Mouse (Mus musculus): Measurements from ENCODE around the gene Pou4f1. TPM values are rescaled to one million over a fixed set of nuclear protein-coding genes. Genes with fewer than 3 reads are reported as not detected.
"Not testable (repeated sequence)": the region's sequence is repeated elsewhere in the genome, so short reads cannot be mapped to it uniquely, and the experiment has no call there.

Pou4f1 gene
- total RNA-seq (2021), result 1 to 10 TPM; 1.4 to 2.1 TPM
- long read RNA-seq, experiment 1, partial matches to known transcripts, result 0 of 1 reads
- long read RNA-seq, experiment 1, other reads (novel, unspliced or antisense), result 1 of 1 reads
- long read RNA-seq, experiment 2, partial matches to known transcripts, result 1 of 2 reads
- long read RNA-seq, experiment 2, other reads (novel, unspliced or antisense), result 1 of 2 reads

DNA sequence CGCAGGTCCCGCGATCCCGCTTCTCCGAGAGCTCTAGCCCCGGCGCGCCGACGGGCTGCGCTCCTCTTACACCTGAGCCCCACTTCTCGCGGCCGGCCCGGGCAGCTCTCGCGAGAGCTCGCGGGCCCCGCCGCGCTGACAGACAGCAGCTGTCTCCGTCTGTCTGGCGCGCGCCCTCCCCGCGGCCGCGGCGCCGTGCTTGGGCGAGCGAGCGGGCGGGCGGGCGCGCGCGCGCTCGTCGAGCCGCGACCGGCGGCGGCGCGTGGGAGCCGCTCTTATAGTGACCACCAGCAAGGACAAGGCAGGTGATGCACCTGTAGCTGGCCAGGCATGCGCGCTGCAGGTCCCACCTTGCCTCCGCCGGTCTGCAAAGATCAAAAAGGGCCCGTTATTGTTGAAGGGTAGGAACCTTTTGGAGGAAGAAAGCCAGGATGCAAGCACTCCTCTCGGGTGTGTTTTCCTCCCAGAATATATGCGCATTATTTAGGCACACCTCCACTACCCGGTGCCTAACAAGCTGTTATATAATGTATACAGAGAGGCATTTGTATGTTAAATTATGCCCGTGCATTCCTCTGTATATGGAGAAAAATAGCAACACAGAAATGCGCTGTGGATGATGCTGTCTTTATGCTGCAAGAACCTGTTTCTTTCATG, at the start of gene Pou4f1:
Pou4f1 (minus strand) TSS at position 34 of the 657 bp plus-strand sequence.
- intact Hi-C loops (cut with DNase I; ENCODE audit: low total_unique reads), result no loop called here
- peak; percentile 73 for DNase-seq

DNA sequence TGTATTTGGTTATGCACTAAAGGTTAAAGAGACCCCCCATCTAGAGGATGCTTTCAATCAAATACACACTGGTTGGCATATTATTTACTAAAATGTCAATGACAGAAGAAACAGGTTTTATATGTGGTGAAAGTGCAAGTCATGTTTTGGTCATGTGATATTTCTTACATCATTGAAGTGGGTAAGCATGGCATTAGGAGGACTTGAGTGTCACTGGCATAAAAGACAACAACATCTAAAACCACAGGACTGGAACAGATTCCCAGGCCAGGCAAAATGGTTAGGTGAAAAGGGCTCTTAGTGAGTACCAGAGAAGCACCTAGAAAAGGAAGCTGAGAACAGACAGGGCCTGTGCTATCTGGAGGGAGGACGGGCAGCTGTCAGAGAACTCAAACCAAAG, 43.9 kb upstream of the Pou4f1 start:
- DNase-seq, result no peak
- intact Hi-C loops (cut with DNase I; ENCODE audit: low total_unique reads), result no loop called here

- intact Hi-C loops (cut with DNase I; ENCODE audit: low total_unique reads); DNase-seq: not testable (repeated sequence)
These were observed 35.0 kb upstream of the Pou4f1 start for GRCm38 (mm10) chr14:104502761-104503160.

DNA sequence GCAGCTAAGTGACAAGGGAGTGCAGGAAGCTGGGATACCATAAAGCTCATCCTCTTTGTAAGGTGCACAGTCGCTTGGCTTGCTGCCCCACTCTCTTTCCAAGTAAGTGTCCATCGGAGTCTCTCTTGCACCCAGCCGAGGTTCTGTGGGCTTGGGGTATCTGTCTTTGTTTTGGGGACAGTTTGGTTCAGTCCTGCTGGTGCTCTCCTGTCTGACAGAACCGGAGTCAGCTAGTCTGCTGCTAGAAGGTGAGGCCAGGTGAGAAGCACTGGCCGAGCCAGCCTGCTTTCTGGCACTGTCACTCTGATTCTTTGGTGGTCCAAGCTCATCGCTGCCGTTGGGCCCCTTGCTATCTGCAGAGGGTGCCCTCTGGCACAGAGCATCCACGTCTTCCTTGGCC, 12.0 kb upstream of the Pou4f1 start:
- intact Hi-C loops (cut with DNase I; ENCODE audit: low total_unique reads), result no loop called here

DNA sequence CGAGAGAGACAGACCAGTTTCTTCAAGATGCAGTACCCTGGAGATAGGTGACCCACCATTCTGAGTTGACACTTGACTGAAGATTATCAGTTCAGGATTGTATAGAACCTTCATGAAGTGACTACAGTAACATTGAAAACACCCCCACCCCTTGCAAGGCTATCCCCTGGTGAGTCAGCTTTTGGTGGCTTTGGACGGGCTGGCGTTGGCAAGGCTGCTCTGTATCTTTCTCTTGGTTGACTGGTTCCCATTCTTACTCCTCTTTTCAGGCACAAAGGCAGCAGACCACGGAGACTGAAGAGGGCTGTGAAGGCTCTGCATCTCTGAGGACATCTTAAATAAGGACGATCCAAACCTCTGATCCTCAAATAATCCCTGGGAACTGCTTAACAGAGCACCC, 10.8 kb upstream of the Pou4f1 start:
- intact Hi-C loops (cut with DNase I; ENCODE audit: low total_unique reads), result no loop called here
- no peak for DNase-seq

More for the DNA sequence above, 12.0 kb upstream of the Pou4f1 start:
- no peak for DNase-seq

- DNase-seq, result no peak
- intact Hi-C loops (cut with DNase I; ENCODE audit: low total_unique reads), result no loop called here
These were observed 9.8 kb upstream of the Pou4f1 start for GRCm38 (mm10) chr14:104477616-104478015.

DNA sequence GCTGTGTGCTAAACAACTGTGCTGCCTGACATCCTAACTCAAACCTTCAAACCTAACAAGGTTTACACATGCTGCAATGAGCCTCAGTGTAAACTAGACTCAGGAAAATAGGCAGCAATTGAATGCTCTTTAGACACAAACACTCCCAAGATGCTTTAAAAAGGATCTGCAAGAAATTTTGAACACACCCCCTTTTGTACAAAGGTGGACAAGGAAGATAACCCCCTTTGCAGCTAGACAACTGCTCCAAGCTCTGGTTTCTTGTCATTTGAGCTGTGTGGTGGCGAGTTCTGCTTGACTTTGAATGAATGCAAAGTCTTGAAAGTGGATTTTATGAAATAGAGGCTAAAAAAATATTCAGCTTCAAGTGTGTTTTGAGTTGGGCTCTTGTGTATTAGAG, 7.6 kb upstream of the Pou4f1 start:
- intact Hi-C loops (cut with DNase I; ENCODE audit: low total_unique reads), result no loop called here
- DNase-seq, result no peak

- intact Hi-C loops (cut with DNase I; ENCODE audit: low total_unique reads), result no loop called here
- DNase-seq, result no peak
These were observed 798 bp upstream of the Pou4f1 start for GRCm38 (mm10) chr14:104468623-104468970.

DNA sequence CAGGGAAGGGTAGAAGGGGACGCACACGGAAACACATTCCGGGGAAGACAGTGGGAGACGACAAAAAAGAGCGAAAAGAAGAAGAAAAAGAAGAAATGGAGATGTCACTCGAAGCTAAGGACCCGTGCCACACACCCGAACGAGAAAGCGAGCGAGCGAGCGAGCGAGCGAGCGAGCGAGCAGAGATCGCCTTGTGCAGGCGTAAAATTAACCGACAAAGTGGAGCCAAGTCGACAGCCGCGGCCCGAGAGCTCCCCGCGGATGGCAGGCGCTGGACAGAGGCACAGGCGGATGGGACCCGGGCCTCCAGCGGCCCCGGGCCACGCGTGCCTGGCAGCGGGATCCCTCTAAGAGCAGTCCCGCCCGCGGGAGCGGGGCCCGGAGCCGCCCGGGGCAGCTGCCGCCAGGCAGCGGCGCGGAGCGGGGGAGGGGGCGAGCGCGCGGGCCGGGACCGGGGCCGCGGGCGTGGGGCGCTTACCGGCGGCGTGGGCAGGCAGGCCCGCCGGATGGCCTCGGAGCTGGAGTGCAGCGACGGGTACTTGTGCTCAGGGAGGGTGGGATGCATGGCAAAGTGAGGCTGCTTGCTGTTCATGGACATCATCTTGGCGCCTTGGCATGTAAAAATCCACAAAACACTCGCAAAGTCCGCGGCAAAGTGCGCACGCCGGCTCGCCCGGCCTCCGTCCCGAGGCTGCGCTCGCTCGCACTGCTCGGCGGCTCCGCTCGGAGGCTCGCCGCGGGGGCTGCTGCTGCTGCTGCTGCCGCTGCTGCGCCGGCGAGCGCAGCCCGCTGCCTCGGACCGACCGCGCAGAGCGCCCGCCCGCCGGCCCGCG, 450 bp downstream of the Pou4f1 start:
- no peak for DNase-seq
- intact Hi-C loops (cut with DNase I; ENCODE audit: low total_unique reads), result no loop called here

DNA sequence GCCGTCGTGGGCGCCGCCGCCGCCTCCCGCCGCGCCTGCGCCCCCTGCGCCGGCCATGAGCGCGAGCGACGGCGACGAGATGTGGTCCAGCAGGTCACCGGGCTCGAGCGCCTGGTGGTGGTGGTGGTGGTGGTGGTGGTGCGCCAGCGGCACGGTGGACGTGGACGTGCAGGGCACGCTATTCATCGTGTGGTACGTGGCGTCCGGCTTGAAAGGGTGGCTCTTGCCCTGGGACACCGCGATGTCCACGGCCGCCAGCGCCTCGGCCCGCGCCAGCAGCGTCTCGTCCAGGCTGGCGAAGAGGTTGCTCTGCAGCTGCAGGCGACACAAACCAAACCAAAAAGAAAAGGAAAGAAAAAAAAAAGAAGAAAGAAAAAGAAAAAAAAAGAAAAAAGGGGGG, 1.2 kb downstream of the Pou4f1 start:
- intact Hi-C loops (cut with DNase I; ENCODE audit: low total_unique reads), result no loop called here
- DNase-seq, result no peak

DNA sequence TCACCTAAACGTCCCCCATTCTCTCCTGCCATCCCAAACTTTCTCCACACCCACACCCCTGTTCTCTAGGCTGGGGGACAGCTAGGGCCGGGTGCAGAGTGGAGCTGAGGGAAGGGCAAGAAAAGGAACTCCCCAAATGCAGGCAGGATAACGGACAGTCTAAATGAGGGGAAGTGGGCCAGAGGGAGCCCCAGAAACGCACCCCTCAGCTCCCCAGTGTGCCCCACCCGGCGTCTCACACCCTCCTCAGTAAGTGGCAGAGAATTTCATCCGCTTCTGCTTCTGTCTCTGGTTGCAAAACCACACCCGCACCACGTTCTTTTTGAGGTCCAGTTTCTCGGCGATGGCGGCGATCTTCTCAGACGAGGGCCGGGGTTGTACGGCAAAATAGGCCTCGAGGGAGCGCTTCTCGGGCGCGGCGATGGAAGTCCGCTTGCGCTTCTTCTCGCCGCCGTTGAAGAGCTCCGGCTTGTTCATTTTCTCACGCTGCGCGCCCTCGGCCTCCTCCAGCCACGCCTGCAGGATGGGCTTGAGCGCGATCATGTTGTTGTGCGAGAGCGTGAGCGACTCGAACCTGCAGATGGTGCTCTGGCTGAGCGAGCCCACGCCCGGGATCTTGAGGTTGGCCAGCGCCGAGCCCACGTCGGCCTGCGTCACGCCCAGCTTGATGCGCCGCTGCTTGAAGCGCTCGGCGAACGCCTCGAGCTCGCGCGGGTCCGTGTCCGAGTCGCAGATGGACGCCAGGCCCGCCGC, 2.1 kb downstream of the Pou4f1 start:
- peak; percentile 24 for DNase-seq
- intact Hi-C loops (cut with DNase I; ENCODE audit: low total_unique reads), result no loop called here

GRCm38 (mm10) chr14:104464841-104465240, 3.0 kb downstream of the Pou4f1 start:
- no peak for DNase-seq
- intact Hi-C loops (cut with DNase I; ENCODE audit: low total_unique reads), result no loop called here

DNA sequence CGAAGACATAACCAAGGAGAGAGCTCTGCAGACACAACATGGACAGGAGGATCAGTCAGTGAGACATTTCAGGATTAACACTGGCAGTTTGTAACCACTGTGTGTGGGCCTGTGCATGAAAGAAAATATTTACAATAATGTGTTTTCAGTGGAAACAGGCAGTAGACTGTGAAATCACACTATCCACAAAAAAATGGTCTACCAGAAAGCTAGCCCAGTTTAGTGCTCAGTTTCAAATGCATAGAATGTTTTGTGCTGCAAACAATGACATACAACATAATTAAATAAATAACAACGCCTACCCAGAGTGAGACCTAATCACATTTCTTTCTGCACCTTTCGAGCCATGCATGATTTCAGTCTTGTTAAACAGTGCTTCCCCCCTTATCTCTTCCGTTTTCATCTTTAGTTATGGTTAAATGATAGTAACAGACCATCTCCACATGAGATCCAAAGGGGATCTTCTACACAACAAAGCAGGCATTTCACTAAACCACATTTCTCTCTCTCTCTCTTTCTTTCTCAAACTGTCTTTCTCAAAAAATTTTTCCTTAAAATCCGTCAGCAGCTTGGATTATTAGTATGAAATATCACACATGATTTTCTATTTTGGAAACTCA, 4.1 kb downstream of the Pou4f1 start:
- intact Hi-C loops (cut with DNase I; ENCODE audit: low total_unique reads), result no loop called here
- DNase-seq, result no peak

- no peak for DNase-seq
- intact Hi-C loops (cut with DNase I; ENCODE audit: low total_unique reads), result no loop called here
These were observed 6.2 kb downstream of the Pou4f1 start for GRCm38 (mm10) chr14:104461286-104462240.

- no peak for DNase-seq
- intact Hi-C loops (cut with DNase I; ENCODE audit: low total_unique reads), result no loop called here
These were observed 7.2 kb downstream of the Pou4f1 start for GRCm38 (mm10) chr14:104460325-104461285.

- DNase-seq, result no peak
- intact Hi-C loops (cut with DNase I; ENCODE audit: low total_unique reads), result no loop called here
These were observed 8.2 kb downstream of the Pou4f1 start for GRCm38 (mm10) chr14:104459513-104460111.

Measured in gastrocnemius, postnatal 14 days (tissue).